Mouse (Mus musculus): Measurements from ENCODE around the gene Npas2. TPM values are rescaled to one million over a fixed set of nuclear protein-coding genes. Genes with fewer than 3 reads are reported as not detected.
A peak's percentile ranks its signal among the peaks of the same experiment; 100 is the strongest.

The Npas2 gene
- total RNA-seq (2017) = not detected in 2 replicates

DNA sequence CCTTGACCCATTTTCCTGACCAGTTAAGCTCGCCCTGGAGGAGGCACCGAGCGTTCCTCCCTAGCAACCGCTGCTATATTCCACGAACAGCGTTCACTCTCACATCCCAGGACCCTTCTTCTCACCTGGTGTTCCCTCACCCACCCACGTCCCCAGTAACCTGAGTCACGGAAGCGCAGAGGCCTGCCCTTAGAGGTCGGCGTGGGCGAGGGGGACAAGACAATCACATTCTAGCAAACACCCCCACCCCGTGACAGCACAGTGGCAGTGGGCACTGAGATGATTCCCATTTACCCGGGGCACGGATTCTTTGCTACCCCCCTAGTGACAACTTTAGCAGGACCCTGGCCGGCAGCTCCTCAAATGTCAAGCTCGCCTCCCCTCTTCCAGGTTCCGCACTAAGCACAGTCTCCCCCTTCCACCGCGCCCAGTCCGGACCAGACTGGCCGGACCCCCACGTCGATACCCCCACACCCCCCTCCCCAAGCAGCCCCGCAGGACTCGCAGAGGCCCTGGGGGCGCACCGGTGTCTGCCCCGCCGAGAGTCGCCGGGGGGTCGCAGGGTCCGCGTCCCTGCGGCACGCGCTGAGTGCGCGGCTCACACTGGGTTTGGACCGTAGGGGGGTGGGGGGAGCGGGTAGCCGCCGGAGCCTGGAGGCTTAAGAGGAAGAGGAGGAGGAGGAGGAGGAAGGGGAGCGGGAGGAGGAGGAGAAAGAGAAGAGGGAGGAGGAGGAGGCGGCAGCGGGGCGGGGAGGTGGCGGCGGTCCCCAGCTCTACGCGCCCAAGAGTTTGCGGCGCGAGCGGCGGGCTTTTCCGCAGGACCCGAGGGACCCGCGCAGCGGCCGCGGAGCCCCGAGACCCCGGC is at the start of gene Npas2:
TSS of gene Npas2 (plus strand) at position 735 of the 865 bp plus-strand sequence.
- ATAC-seq (replicated peaks; ENCODE audit: low read depth, poor library complexity, severe bottlenecking) = no peak

DNA sequence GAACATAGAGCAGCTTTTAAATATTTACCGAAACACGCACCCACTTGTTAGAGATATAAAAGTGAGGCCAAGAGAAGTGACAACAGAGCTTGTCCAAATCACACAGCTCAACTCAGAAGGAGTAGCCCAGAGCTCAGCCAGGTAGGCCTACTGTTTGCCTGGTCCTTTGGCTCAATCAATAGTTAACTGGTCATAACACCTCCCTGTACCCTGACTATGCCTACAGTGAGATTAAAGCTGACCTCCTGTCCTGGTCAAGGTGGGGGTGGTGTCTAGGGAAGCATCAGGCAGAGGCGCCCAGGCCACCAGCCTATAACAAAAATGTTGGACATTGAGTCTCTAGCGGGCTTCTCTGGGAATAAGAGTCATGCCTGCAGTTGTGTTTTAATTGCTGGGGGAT is 36.8 kb upstream of the Npas2 start:
- ATAC-seq (replicated peaks; ENCODE audit: low read depth, poor library complexity, severe bottlenecking) = no peak

DNA sequence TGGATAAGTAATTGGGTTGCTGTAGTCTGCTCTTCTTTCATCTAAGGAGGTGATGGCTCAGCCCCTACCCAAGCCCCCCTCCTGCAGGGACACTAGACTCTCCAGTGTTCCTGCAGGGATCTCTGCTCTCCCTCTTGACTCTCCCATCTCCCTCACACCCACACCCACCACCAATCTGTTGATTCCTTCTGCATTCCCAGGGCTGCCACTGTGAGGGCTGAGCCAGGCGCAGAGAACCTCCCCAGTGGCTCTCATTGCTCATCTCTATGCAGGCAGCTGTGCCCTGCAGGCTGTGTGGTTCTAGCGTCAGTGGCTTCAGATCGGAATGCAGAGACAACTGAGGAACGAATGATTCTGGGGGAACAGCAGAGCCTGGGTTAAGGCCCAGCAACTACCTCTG is 33.4 kb upstream of the Npas2 start:
- ATAC-seq (replicated peaks; ENCODE audit: low read depth, poor library complexity, severe bottlenecking) = no peak

DNA sequence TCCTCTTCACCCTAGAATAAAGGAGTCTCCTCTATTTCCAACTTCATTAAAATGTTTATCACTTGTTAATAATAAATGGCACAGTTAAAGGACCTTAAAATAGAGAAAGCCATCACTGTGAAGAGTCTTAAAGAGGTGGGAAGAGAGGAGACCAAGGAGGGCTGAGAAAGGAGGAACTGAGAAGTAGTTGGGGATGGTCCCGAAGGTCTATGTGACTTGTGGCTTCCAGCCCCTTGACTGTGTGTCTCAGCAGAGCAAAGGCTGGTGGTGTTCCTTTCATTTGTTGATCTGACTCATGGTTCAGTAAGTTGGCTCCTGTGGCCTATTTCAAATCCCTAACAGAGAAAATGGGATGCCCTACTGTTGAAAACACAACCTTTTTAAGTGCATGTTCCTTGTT is 30.5 kb upstream of the Npas2 start:
- ATAC-seq (replicated peaks; ENCODE audit: low read depth, poor library complexity, severe bottlenecking) = no peak

DNA sequence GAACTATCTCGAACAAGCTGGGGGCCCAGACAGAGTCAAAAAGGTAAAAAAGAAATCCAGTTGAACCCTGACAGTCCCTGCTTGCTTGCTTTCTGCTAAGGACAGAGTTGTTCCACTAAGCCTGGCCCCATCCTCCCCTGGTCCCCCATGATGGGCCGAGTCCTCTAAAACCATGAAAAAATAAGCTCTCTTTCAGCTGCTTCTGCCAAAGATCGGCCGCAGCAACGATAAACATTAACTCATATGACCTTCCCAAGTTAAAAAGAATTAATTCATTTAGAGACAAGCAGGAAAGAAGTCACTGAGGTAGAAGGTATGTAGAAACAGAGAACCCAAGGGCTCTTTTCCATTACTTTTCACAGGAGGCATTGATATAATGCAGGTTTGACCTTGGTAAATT is 16.8 kb upstream of the Npas2 start:
- no peak for ATAC-seq (replicated peaks; ENCODE audit: low read depth, poor library complexity, severe bottlenecking)

DNA sequence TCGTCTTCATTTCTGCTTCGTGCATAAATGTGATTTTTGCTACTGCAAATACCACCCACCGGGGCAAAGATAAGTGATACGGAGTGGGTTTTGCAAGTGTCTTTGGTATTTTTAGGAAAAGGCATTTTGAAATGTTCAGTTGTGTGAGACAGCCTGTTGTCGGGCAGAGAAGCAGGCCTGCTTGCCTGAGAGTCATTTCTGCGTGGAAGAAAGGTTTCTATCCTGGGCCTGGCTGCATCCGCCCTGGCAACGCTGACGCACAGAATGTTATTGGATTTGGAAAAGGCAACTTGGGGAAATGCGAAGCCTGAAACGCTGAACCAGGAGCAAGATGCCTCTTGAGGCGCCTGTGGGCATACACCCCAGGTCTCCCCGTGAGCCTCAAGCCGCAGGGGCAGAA is 16.3 kb upstream of the Npas2 start:
- ATAC-seq (replicated peaks; ENCODE audit: low read depth, poor library complexity, severe bottlenecking) = no peak

DNA sequence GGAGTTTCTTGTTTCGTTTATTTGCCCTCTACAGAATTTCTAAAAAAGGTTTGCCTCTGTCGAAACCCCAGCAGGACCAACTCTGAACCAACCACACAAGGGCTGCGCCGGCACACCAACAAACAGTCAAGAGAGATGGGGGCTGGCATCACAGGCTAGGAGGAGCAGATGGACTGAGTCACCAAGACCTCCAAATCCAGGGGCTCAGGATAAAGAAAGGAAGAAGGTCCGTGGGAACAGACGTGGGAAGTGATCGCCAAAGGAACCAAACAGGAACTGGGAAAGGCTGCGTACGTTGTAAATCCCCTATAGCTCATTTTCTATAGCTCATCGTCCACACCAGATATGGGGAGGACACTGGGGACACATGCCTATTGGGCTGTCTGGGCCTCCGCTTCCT is 13.7 kb upstream of the Npas2 start:
- no peak for ATAC-seq (replicated peaks; ENCODE audit: low read depth, poor library complexity, severe bottlenecking)

DNA sequence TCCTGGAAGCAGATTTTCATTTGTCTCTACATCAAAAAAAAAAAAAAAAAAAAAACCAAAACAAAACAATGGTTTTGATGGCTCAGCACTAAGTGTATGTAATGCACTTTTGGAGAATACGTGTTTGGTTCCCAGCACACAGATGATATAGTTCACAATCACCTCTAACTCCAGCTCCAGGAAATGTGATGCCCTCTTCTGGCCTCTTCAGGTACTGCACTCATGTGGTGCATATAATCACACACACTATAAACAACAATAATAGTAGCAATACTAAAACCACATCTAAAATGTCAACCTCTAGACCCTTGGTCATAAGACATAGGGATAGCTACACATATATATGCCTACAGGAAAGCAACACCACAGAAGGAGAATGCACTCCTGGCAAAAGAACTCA is 13.0 kb upstream of the Npas2 start:
- ATAC-seq (replicated peaks; ENCODE audit: low read depth, poor library complexity, severe bottlenecking) = no peak

DNA sequence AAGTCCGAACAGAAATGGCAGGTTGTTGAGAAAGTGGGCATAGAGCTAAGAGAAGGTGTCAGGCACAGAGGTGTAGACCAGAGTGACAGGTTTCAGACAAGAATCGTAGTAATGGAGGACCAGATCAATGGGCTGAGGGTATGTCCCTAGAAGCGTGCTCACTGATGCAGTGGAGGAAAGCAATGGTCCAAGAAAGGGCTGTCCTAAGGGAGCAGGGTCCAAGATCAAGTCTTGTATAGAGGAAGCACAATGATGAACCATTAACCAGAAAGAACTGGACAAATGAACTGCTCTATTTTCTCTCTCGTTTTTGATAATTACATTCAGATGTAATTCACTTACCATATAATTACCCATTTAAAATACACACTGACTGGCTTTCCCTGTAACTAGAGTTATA is 11.6 kb upstream of the Npas2 start:
- no peak for ATAC-seq (replicated peaks; ENCODE audit: low read depth, poor library complexity, severe bottlenecking)

DNA sequence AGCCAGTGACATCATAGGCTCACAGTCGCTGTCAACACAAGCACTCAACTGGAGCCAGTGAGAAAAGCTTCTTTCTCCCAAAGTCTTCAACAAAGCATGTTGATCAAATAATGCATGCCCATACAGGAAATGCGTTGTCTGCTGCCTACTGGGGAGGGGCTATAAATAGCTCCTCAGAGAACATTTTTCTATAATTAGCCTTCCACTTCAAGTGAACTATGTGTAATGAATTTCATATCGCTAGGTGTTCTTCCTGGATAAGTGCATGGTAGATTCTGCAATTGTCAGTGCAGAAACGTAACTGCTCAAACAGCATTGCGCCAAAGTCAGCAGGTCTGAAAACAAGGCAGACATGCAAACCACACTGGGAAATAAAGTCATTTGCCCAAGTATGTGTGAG is 7.7 kb upstream of the Npas2 start:
- ATAC-seq (replicated peaks; ENCODE audit: low read depth, poor library complexity, severe bottlenecking) = no peak

DNA sequence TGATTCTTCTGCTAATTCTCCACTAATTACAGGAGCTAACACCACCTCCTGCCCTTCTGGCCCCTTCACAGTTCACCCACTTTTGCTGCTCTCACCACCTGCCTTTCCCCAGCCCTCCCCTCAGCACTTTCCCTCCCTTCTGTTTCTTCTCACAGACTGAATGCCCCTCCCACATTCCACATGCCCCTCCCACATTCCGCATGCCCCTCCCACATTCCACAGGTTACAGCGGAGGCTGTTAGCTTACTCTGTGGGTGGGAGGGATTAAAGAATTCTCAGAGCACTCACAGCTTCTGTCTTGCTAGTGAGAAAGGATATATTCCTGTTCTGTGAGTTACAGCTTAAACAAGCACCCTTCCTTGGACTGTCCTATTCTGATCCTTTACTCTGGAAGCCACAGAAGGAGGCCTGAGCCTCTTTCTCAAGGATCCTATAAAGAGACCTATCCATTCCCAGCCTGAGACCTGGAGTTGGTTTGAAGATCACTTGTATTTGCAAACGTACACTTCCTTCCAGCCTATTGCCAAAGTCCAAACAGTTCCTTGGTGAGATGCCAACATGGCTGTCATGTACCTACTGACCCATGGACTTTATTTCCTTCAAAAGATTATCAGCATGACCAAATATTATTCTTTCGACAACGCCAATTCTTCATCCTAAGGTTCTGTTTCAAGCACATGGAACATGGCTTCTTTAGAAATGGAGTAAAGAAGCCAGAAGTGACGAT is 6.7 kb upstream of the Npas2 start:
- no peak for ATAC-seq (replicated peaks; ENCODE audit: low read depth, poor library complexity, severe bottlenecking)

DNA sequence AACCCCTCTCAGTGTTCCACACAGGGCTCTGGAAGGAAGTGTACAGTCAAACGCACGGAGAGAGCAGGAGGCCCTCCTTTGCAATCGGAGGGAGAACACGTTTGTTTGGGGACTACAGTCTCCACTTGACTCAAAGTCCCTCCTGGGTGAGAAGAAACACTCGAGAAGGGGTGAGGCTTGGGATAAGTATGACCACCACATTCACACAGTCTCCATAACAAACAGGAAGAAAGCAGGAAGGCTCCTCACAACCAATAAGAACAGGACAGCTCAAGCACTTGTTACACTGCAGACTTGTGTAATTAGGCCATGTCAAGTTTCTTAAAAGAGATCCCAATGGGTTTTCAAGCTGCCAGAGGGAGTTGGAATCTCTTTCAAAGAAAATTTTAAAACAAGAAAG is 2.4 kb upstream of the Npas2 start:
- ATAC-seq (replicated peaks; ENCODE audit: low read depth, poor library complexity, severe bottlenecking) = no peak

DNA sequence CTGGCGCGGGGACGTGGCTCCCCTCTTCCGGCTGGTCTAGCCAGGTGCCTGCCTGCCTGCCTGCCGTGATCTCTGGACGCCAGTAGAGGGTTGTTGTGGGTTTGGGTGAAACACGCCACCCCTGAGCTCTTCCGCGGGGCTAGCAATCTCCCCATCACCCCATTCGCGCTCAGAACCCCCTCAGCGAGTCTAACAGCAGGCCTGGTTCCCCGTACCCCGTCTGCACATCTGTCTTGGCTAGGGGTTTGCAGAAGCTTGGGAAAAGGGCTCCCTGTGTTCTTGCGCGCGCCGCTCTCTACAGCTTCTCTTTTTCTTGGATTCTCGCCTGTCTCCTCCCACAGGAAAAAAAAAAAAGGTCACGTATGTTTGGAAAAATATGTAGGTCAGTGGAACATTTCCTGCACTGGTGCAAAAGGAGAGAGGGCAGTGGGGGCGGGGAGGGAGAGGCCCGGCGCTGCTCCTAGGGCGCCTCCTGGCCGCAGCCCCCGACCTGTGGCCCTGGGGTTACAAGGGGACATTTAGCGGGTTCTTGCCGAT is 1.0 kb upstream of the Npas2 start:
- ATAC-seq (replicated peaks; ENCODE audit: low read depth, poor library complexity, severe bottlenecking) = no peak

DNA sequence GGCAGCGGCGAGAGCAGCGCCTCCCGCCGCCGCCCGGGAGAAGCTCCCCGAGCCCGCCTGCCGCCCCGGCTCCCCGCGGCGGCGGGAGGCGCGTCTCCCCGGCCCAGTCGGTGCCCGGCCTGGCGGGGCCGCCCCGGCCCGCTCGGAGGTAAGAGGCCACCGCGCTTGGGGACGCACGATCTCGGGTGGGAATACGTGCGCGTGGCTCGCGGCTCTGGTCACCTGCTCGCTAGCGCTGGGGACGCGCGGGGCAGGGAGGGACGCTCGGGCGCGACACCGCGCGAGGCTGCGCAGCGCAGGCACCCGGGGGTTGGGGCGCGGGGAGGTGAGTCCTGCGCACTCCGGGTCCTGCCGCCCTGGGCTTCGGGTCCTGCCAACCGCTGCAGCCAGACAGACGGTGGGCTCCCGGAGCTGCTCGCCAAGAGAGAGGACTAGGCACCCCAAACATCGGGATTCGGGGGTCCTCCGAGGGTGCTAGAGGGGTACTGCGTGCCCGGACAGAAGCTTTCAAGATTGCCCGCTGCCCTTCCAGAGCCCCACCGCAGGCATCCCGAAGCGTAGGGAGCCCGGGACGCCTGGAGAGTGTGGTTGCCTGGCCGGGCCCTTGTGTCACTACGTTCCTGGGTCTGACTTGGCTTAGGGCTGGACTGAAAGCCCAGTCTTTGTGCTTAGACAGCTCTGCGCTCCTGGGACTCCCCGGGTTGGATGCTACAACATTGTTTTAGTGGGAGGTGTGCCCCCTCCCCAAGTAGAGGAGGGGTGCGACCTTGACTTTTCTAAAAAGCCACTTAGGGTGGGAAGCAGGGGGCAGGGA is 538 bp downstream of the Npas2 start:
- ATAC-seq (replicated peaks; ENCODE audit: low read depth, poor library complexity, severe bottlenecking) = no peak; the same call in 1 of the 2 replicates

DNA sequence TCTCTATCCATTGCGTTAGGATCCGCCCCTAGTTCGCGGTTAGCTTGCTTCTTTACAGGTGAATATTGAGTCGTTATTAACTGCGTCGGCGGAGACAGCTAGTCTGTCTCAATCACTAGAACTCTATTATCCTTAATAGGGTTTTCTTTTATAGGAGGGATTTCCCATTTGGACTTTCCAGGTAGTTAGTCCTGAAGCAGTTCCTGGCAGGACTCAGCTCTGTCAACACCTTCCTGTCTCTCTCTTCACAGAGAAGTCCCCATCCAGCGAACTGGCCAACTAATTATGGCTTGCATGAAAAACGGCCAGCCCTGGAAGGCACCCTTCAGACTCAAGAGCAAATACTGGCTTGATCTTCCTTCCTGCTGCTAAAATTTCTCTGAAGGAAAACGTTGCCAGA is 1.4 kb downstream of the Npas2 start:
- ATAC-seq (replicated peaks; ENCODE audit: low read depth, poor library complexity, severe bottlenecking) = no peak

DNA sequence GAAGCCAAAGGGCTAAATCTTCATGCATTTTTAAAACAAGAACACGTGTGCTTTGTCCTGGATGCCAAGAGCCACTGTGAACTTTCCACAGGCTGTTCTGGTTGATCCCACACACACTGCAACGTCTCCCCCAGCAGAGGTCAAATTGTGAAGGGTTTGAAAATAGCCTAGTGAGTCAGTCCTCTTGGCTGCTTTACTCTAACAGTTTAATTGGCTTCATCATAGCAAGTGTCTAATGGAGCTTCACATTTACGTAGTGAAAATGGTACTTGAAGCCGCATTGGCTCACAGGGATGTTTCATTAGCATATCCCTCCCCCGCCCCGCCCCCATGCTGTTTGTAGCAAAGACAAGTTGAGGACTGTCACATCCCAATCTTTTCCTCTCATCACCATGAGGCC is 2.6 kb downstream of the Npas2 start:
- ATAC-seq (replicated peaks; ENCODE audit: low read depth, poor library complexity, severe bottlenecking) = no peak

DNA sequence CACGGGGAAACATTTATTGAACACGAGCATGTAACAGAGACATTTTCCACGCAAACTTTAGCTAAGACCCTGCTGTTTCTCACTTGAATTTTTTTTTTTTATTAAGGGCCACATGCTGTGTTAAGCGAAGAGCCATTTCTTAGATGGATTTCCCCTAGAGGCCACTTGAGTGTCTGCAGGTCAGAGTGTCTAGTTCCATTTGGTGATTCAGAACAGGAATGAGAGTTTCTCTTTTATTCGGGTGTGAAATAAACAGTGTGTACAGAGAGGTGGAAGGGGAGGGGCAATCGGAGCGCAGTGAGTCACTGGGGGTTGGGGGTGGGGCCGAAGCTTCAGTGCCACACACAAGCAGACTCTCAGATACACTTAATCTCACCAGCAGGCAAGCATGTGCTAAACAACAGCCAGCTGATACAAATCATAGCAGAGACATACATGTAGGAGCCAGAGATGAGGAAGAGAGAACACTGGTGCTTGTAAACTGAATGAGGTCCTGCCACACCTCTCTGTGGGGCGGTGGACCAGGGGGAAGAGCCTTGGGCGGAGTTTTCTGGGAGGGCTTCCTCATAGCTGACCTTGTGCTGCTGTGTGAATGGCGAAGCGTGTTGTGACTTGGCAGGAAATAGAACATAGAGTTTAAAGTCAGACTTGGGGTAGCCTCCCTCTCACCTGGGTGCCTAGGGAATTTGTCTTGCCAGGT is 3.3 kb downstream of the Npas2 start:
- peak; percentile 67 for ATAC-seq (replicated peaks; ENCODE audit: low read depth, poor library complexity, severe bottlenecking)

DNA sequence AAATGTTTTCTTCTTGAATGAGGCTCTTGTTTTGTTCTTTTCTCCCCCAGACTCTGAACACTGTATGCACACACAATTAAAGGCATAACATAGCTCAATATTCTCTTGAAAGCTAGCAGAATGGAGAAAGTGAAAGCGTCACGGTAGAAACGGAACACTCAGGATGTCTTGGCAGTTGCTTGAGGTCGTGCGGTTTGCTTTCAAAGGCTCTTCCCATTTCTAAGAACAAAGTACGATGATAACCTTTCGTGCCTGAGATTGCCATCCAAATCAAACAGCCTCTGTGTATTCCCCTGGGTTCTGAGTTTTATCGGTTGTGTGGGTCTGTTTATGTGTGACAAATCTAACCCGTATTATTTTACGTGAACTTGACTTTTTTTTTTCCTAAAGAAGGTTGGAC is 11.5 kb downstream of the Npas2 start:
- peak; percentile 77 for ATAC-seq (replicated peaks; ENCODE audit: low read depth, poor library complexity, severe bottlenecking)

DNA sequence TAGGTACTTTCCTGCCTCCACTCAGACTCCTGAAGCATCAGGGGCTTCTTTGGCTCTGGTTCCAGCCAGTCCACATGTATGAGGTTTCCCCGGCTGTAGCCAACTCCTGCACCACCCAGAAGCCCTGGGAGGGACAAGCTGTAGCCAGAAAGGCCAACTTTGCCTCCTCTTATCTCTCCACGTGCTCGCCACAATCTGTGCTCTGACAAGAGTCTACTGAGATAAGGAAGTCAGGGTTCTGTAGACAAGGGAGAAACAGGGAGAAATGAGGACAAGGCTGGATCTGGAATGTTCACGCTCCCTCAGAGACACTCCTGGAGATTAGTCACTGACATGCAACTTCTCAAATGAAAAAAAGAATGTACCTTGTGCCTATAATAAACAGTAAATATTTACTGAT is 12.2 kb downstream of the Npas2 start:
- ATAC-seq (replicated peaks; ENCODE audit: low read depth, poor library complexity, severe bottlenecking) = no peak

DNA sequence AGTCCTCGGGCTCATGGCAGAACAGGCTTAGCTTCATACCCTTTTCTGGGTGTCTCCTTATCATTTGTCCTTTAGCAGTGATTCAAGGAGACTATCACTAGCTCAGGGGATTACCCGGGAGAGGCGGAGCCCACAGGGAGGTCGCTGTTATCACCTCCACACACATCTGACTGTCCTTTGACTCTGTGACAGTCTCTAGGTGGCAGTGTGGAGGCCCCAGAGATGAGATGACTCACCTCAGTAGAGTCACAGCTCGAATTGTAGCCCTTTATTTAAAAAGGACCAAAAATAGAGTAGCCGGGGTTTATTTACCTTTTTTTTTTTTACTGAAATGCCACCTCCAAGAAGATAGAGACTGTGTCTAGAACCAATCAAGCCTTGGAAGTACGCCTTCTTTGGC is 13.4 kb downstream of the Npas2 start:
- ATAC-seq (replicated peaks; ENCODE audit: low read depth, poor library complexity, severe bottlenecking) = peak; percentile 77
